Mouse (Mus musculus) retina, embryonic 14.5 days (tissue): ENCODE measurements around the gene Ddhd1.
A peak's percentile ranks its signal among the peaks of the same experiment; 100 is the strongest.

Experiments
- DNase-seq: peaks from one replicate; pipeline ENCODE4 v3.0.0-alpha.2; 2015; ENCODE audit warnings: low spot score

Ddhd1 gene

GRCm38 (mm10) chr14:45657641-45658611 is at the start of gene Ddhd1:
Gene Ddhd1 (minus strand): TSS chr14:45658143.
- peak; percentile 91 for DNase-seq

- DNase-seq = no peak
These were observed 49.4 kb upstream of the Ddhd1 start for GRCm38 (mm10) chr14:45707176-45707910.

- no peak for DNase-seq
These were observed 42.2 kb upstream of the Ddhd1 start for GRCm38 (mm10) chr14:45700031-45700572.

- no peak for DNase-seq
These were observed 40.9 kb upstream of the Ddhd1 start for GRCm38 (mm10) chr14:45698867-45699266.

- no peak for DNase-seq
These were observed 38.2 kb upstream of the Ddhd1 start for GRCm38 (mm10) chr14:45696098-45696497.

- no peak for DNase-seq
These were observed 35.9 kb upstream of the Ddhd1 start for GRCm38 (mm10) chr14:45693891-45694290.

- peak; percentile 83 for DNase-seq
These were observed 32.7 kb upstream of the Ddhd1 start for GRCm38 (mm10) chr14:45690520-45691246.

GRCm38 (mm10) chr14:45685313-45685712 is 27.4 kb upstream of the Ddhd1 start:
- DNase-seq = no peak

GRCm38 (mm10) chr14:45676722-45677121 is 18.8 kb upstream of the Ddhd1 start:
- DNase-seq = no peak

- no peak for DNase-seq
These were observed 10.4 kb upstream of the Ddhd1 start for GRCm38 (mm10) chr14:45668325-45668724.

- DNase-seq = no peak
These were observed 9.3 kb upstream of the Ddhd1 start for GRCm38 (mm10) chr14:45667231-45667630.

GRCm38 (mm10) chr14:45661575-45661974 is 3.6 kb upstream of the Ddhd1 start:
- DNase-seq = no peak

- DNase-seq = no peak
These were observed 2.4 kb upstream of the Ddhd1 start for GRCm38 (mm10) chr14:45660315-45660714.

GRCm38 (mm10) chr14:45656831-45657640 is 907 bp downstream of the Ddhd1 start:
- DNase-seq = peak; percentile 64

GRCm38 (mm10) chr14:45654876-45655416 is 3.0 kb downstream of the Ddhd1 start:
- DNase-seq = no peak

GRCm38 (mm10) chr14:45653756-45654155 is 4.2 kb downstream of the Ddhd1 start:
- DNase-seq = no peak

GRCm38 (mm10) chr14:45648999-45649818 is 8.7 kb downstream of the Ddhd1 start:
- DNase-seq = no peak

- no peak for DNase-seq
These were observed 9.8 kb downstream of the Ddhd1 start for GRCm38 (mm10) chr14:45648144-45648543.

GRCm38 (mm10) chr14:45647632-45648031 is 10.3 kb downstream of the Ddhd1 start:
- DNase-seq = no peak

GRCm38 (mm10) chr14:45647175-45647574 is 10.8 kb downstream of the Ddhd1 start:
- DNase-seq = no peak
